Mouse (Mus musculus) neutrophil, adult 5-6 weeks (primary cell): ENCODE measurements at regions not wholly inside any gene's neighbourhood (a gene's known extent, or its start where the extent isn't known, plus 50 kb on each side); places are given as distances from the start of the nearest gene placed in this dataset.
A peak's percentile ranks its signal among the peaks of the same experiment; 100 is the strongest.

Source experiments
- ATAC-seq: fragments of 151-379, 151-347 bp; 2 replicates; pipeline ENCODE4 v1.8.0; 2017; ENCODE audit warnings: mild to moderate bottlenecking, moderate TSS enrichment; ENCODE audit not compliant: insufficient number of reproducible peaks, poor library complexity, low FRiP score, severe bottlenecking; ENCODE audit errors: extremely low read depth

GRCm38 (mm10) chr14:61955416-61955815 is 337.0 kb upstream of the Rnaseh2b start:
- ATAC-seq, result no peak

- ATAC-seq, result no peak
Measured at GRCm38 (mm10) chr14:61960243-61960957, 332.0 kb upstream of the Rnaseh2b start.

- no peak for ATAC-seq
Measured at GRCm38 (mm10) chr14:61968467-61968866, 323.9 kb upstream of the Rnaseh2b start.

- ATAC-seq, result no peak
Measured at GRCm38 (mm10) chr14:61968957-61969535, 323.3 kb upstream of the Rnaseh2b start.

GRCm38 (mm10) chr14:61970591-61970990 is 321.8 kb upstream of the Rnaseh2b start:
- no peak for ATAC-seq

- ATAC-seq, result peak; percentile 94
Measured at GRCm38 (mm10) chr14:61971100-61972088, 321.0 kb upstream of the Rnaseh2b start.

GRCm38 (mm10) chr14:61975301-61975732 is 317.1 kb upstream of the Rnaseh2b start:
- ATAC-seq, result no peak

- ATAC-seq, result no peak
Measured at GRCm38 (mm10) chr14:61980581-61980980, 311.8 kb upstream of the Rnaseh2b start.

- ATAC-seq, result no peak
Measured at GRCm38 (mm10) chr14:61985575-61985974, 306.8 kb upstream of the Rnaseh2b start.

- no peak for ATAC-seq
Measured at GRCm38 (mm10) chr14:61986203-61986602, 306.2 kb upstream of the Rnaseh2b start.

- no peak for ATAC-seq
Measured at GRCm38 (mm10) chr14:61995253-61995652, 297.1 kb upstream of the Rnaseh2b start.

GRCm38 (mm10) chr14:61997736-61998135 is 294.7 kb upstream of the Rnaseh2b start:
- ATAC-seq, result no peak

- ATAC-seq, result no peak
Measured at GRCm38 (mm10) chr14:61998259-61998658, 294.1 kb upstream of the Rnaseh2b start.

GRCm38 (mm10) chr14:62001481-62001949 is 290.9 kb upstream of the Rnaseh2b start:
- ATAC-seq, result no peak

- ATAC-seq, result no peak
Measured at GRCm38 (mm10) chr14:62002131-62002530, 290.3 kb upstream of the Rnaseh2b start.

GRCm38 (mm10) chr14:62003013-62003781 is 289.2 kb upstream of the Rnaseh2b start:
- no peak for ATAC-seq

- ATAC-seq, result no peak
Measured at GRCm38 (mm10) chr14:62003797-62004196, 288.6 kb upstream of the Rnaseh2b start.

- ATAC-seq, result no peak
Measured at GRCm38 (mm10) chr14:62008707-62009106, 283.7 kb upstream of the Rnaseh2b start.

GRCm38 (mm10) chr14:62018804-62019203 is 273.6 kb upstream of the Rnaseh2b start:
- no peak for ATAC-seq
